Mouse (Mus musculus): ENCODE data around the gene Slc25a21.
"Not testable (repeated sequence)": the region's sequence is repeated elsewhere in the genome, so short reads cannot be mapped to it uniquely, and the experiment has no call there.

The Slc25a21 gene

GRCm38 (mm10) chr12:57197363-57198026 is at the start of gene Slc25a21:
TSS of gene Slc25a21 (minus strand) at chr12:57197472.
- no peak for DNase-seq (ENCODE audit: low spot score in 2 of 2)

GRCm38 (mm10) chr12:57243671-57244495 is 46.6 kb upstream of the Slc25a21 start:
- DNase-seq (ENCODE audit: low spot score in 2 of 2), result no peak

- DNase-seq (ENCODE audit: low spot score in 2 of 2), result no peak
Observed at GRCm38 (mm10) chr12:57233386-57233785, 36.1 kb upstream of the Slc25a21 start.

GRCm38 (mm10) chr12:57231085-57231875 is 34.0 kb upstream of the Slc25a21 start:
- DNase-seq (ENCODE audit: low spot score in 2 of 2), result no peak

GRCm38 (mm10) chr12:57230192-57230706 is 33.0 kb upstream of the Slc25a21 start, which contains the start of the genes Prps1l3 and Mipol1:
TSS of gene Prps1l3 (plus strand) at chr12:57230412.
TSS of gene Mipol1 (plus strand) at chr12:57230427.
- peak; percentile 74 to 88 for DNase-seq (ENCODE audit: low spot score in 2 of 2)

- DNase-seq (ENCODE audit: low spot score in 2 of 2), result no peak
Observed at GRCm38 (mm10) chr12:57229703-57230102, 32.4 kb upstream of the Slc25a21 start.

- no peak for DNase-seq (ENCODE audit: low spot score in 2 of 2)
Observed at GRCm38 (mm10) chr12:57227776-57228175, 30.5 kb upstream of the Slc25a21 start.

- no peak for DNase-seq (ENCODE audit: low spot score in 2 of 2)
Observed at GRCm38 (mm10) chr12:57226411-57226810, 29.1 kb upstream of the Slc25a21 start.

- not testable (repeated sequence) for DNase-seq (ENCODE audit: low spot score in 2 of 2)
Observed at GRCm38 (mm10) chr12:57212463-57212862, 15.2 kb upstream of the Slc25a21 start.

- DNase-seq (ENCODE audit: low spot score in 2 of 2), result peak; percentile 37 to 44
Observed at GRCm38 (mm10) chr12:57211353-57212311, 14.4 kb upstream of the Slc25a21 start.

- DNase-seq (ENCODE audit: low spot score in 2 of 2), result no peak
Observed at GRCm38 (mm10) chr12:57204276-57204851, 7.1 kb upstream of the Slc25a21 start.

GRCm38 (mm10) chr12:57201901-57202300 is 4.6 kb upstream of the Slc25a21 start:
- no peak for DNase-seq (ENCODE audit: low spot score in 2 of 2)

GRCm38 (mm10) chr12:57199427-57199826 is 2.2 kb upstream of the Slc25a21 start:
- DNase-seq (ENCODE audit: low spot score in 2 of 2), result no peak

- no peak for DNase-seq (ENCODE audit: low spot score in 2 of 2)
Observed at GRCm38 (mm10) chr12:57198269-57198668, 997 bp upstream of the Slc25a21 start.

GRCm38 (mm10) chr12:57196608-57197362 is 487 bp downstream of the Slc25a21 start:
- peak; percentile 8 to 48 for DNase-seq (ENCODE audit: low spot score in 2 of 2)

- DNase-seq (ENCODE audit: low spot score in 2 of 2), result no peak
Observed at GRCm38 (mm10) chr12:57196286-57196607, 1.0 kb downstream of the Slc25a21 start.

- no peak for DNase-seq (ENCODE audit: low spot score in 2 of 2)
Observed at GRCm38 (mm10) chr12:57194609-57195008, 2.7 kb downstream of the Slc25a21 start.

- no peak for DNase-seq (ENCODE audit: low spot score in 2 of 2)
Observed at GRCm38 (mm10) chr12:57187032-57187431, 10.2 kb downstream of the Slc25a21 start.

- DNase-seq (ENCODE audit: low spot score in 2 of 2), result no peak
Observed at GRCm38 (mm10) chr12:57186126-57186525, 11.1 kb downstream of the Slc25a21 start.

GRCm38 (mm10) chr12:57185475-57185874 is 11.8 kb downstream of the Slc25a21 start:
- DNase-seq (ENCODE audit: low spot score in 2 of 2), result no peak
